In the genomic region with DNA sequence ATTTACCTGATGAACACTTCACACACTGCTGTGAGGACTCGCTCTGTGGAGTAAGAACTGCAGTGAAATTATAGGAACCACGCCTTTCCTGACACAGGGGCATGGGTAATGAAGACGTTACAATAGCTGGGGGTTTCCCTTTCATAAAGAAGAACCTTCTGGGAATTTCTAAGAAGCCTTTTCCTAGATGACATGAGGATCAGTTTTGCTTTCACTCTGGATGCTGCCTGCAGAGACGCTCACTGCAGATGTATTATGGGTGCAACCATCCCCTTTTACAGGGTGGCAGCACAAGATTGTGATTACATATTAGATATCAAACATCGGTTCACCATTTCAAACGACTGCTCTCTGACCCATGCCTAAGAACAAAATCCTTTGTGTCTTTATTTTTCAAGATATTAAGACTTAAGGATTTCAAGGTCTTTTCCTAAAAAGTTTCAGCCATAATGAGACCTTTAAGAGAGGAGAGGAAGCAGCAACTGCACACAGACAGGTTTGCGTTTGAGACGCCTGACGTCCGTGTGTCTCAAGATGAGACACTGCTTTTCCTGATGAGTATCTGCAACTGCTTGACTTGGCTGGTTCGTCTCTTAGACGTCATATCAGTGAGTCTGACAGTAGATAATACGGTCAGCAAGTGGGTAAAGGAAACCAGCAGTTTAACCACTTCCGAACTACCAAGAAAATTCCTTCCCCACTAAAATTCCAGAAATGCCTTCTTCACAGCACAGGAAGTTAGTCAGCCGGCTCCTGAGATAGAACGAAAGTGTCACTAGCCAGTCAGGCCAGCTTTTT, we compare ENCODE assay signal across 15 mouse cellular contexts. TPM values are rescaled to one million over a fixed set of nuclear protein-coding genes. Genes with fewer than 3 reads are reported as not detected.
DNase-seq lines count a peak whose midpoint lies in the region; ATAC-seq lines count a peak whose summit lies in the region.
"Had no signal": no experiment of that assay in that cellular context is flagged by ENCODE, and none has a peak within 500 bp of the region (broad histone marks: within the 10 kb centered on the region; RNA-seq: fewer than 3 reads in every experiment).

No protein-coding gene starts in this region.

- H3K4me3 ChIP-seq in heart, embryonic 11.5 days (ENCODE audit: low read depth, low read length): no peak overlapping the region
- peak overlapping the region; percentile 27 for H3K4me3 ChIP-seq in liver, embryonic 13.5 days (replicated peaks)
- no peak overlapping the region for H3K4me3 ChIP-seq in forebrain, embryonic 10.5 days
- H3K4me3 ChIP-seq in midbrain, embryonic 13.5 days (replicated peaks): no peak overlapping the region
- H3K4me3 ChIP-seq: layer of hippocampus, adult 2 months; limb, embryonic 15.5 days had no signal

- 26% methylated on average over 16 of the region's 16 CpGs for WGBS in heart, embryonic 11.5 days (ENCODE audit: insufficient replicate concordance)
- WGBS in liver, embryonic 13.5 days (ENCODE audit: insufficient replicate concordance): 12% methylated on average over 16 of the region's 16 CpGs
- WGBS in forebrain, embryonic 10.5 days: 77% methylated on average over 16 of the region's 16 CpGs
- WGBS in midbrain, embryonic 13.5 days: 85% methylated on average over 16 of the region's 16 CpGs

- H3K4me2 ChIP-seq in heart, embryonic 11.5 days: peak overlapping the region; percentile 50
- H3K4me2 ChIP-seq in liver, embryonic 13.5 days: peak overlapping the region; percentile 48
- H3K4me2 ChIP-seq in midbrain, embryonic 13.5 days (replicated peaks): no peak overlapping the region
- H3K4me2 ChIP-seq: limb, embryonic 15.5 days had no signal

- no peak overlapping the region; the same call in 1 of the 2 replicates for H3K27ac ChIP-seq in heart, embryonic 11.5 days (ENCODE audit: low read depth, low read length)
- H3K27ac ChIP-seq in liver, embryonic 13.5 days: no peak overlapping the region
- no peak overlapping the region for H3K27ac ChIP-seq in forebrain, embryonic 10.5 days
- no peak overlapping the region for H3K27ac ChIP-seq in midbrain, embryonic 13.5 days
- H3K27ac ChIP-seq: layer of hippocampus, adult 2 months; limb, embryonic 15.5 days had no signal

- H3K4me1 ChIP-seq in heart, embryonic 11.5 days (ENCODE audit: control insufficient read depth, insufficient read depth, low read length): peaks cover 5% of the 10 kb centered on the region; the same call in 1 of the 2 replicates
- peaks cover 28% of the 10 kb centered on the region for H3K4me1 ChIP-seq in liver, embryonic 13.5 days (replicated peaks)
- peaks cover 8% of the 10 kb centered on the region for H3K4me1 ChIP-seq in forebrain, embryonic 10.5 days
- no peaks in the 10 kb centered on the region for H3K4me1 ChIP-seq in midbrain, embryonic 13.5 days (replicated peaks)

- H3K36me3 ChIP-seq in heart, embryonic 11.5 days (ENCODE audit: control insufficient read depth, insufficient read depth, low read length): no peaks in the 10 kb centered on the region
- H3K36me3 ChIP-seq in liver, embryonic 13.5 days: no peaks in the 10 kb centered on the region
- no peaks in the 10 kb centered on the region for H3K36me3 ChIP-seq in forebrain, embryonic 10.5 days (replicated peaks)
- H3K36me3 ChIP-seq in midbrain, embryonic 13.5 days: no peaks in the 10 kb centered on the region
- H3K36me3 ChIP-seq: limb, embryonic 15.5 days had no signal

- intact Hi-C loops in heart, postnatal 25 days (cut with DNase I): no loop called here

- H3K9me3 ChIP-seq in heart, embryonic 11.5 days (replicated peaks; ENCODE audit: control insufficient read depth, low read length): no peaks in the 10 kb centered on the region
- H3K9me3 ChIP-seq in liver, embryonic 13.5 days (replicated peaks): no peaks in the 10 kb centered on the region
- no peaks in the 10 kb centered on the region for H3K9me3 ChIP-seq in forebrain, embryonic 10.5 days
- no peaks in the 10 kb centered on the region for H3K9me3 ChIP-seq in midbrain, embryonic 13.5 days
- H3K9me3 ChIP-seq: limb, embryonic 15.5 days had no signal

- H3K9ac ChIP-seq in heart, embryonic 11.5 days (ENCODE audit: low read depth, low read length): no peak overlapping the region
- H3K9ac ChIP-seq in liver, embryonic 13.5 days: no peak overlapping the region
- no peak overlapping the region for H3K9ac ChIP-seq in midbrain, embryonic 13.5 days (replicated peaks)
- H3K9ac ChIP-seq: limb, embryonic 15.5 days had no signal

- H3K27me3 ChIP-seq in heart, embryonic 11.5 days (ENCODE audit: control insufficient read depth, insufficient read depth, low read length): no peaks in the 10 kb centered on the region
- no peaks in the 10 kb centered on the region for H3K27me3 ChIP-seq in liver, embryonic 13.5 days
- no peaks in the 10 kb centered on the region for H3K27me3 ChIP-seq in forebrain, embryonic 10.5 days (ENCODE audit: poor library complexity, severe bottlenecking)
- peaks cover 4% of the 10 kb centered on the region; the same call in 1 of the 2 replicates for H3K27me3 ChIP-seq in midbrain, embryonic 13.5 days
- H3K27me3 ChIP-seq: CH12.LX; limb, embryonic 15.5 days had no signal

- ATAC-seq in heart, embryonic 11.5 days (replicated peaks; ENCODE audit: insufficient number of reproducible peaks, low FRiP score, low TSS enrichment): no peak
- ATAC-seq in liver, embryonic 13.5 days (ENCODE audit: low read depth): no peak
- no peak for ATAC-seq in midbrain, embryonic 13.5 days
- ATAC-seq: inflammation-experienced regulatory T-cells, adult 6 months had no signal

- DNase-seq in heart, postnatal 25 days (ENCODE audit: low spot score): no peak
- peak; percentile 72 for DNase-seq in 3134 (ENCODE audit: extremely low read depth, insufficient read length, low spot score)
- peak; percentile 45 for DNase-seq in Muller cell, postnatal 12 days (ENCODE audit: inconsistent ontology term)
- no peak for DNase-seq in liver, embryonic 13.5 days
- no peak for DNase-seq in left cerebral cortex, adult 11 months (ENCODE audit: low spot score)
- no peak for DNase-seq in forebrain, embryonic 10.5 days (ENCODE audit: extremely low spot score, low spot score)
- DNase-seq: adrenal gland, postnatal 10 days; cerebellum, adult 9-10 months; spleen, adult 18-20 months had no signal

RNA-seq across cellular contexts. Expression of a gene that starts 13.3 kb away (rescaled TPM):
- polyA plus RNA-seq in heart, embryonic 11.5 days (2014; fragmentation: Nextera tagmentation; extraction: Ambion mirVana): 76.8 and 78.2 TPM in 2 replicates
- 10 to 100 TPM; 21.3 to 21.8 TPM for total RNA-seq in heart, postnatal 25 days (2021)
- 36.7 and 42.9 TPM in 2 replicates for polyA plus RNA-seq in liver, embryonic 13.5 days (2015; fragmentation: Nextera tagmentation; extraction: Ambion mirVana)
- 138 and 147 TPM in 2 replicates for polyA plus RNA-seq in forebrain, embryonic 10.5 days (2016; fragmentation: Nextera tagmentation; extraction: Ambion mirVana)
- polyA plus RNA-seq in midbrain, embryonic 13.5 days (2015; fragmentation: Nextera tagmentation; extraction: Ambion mirVana): 27.0 and 27.4 TPM in 2 replicates
- total RNA-seq: CH12.LX had no signal

Comparison
In these comparisons a context has a peak if more than half of its experiments do, and no peak if none do; other contexts are left out.
1. DNase-seq: peak in 3134 (single experiment) and Muller cell, postnatal 12 days (single experiment); none in heart, postnatal 25 days (single experiment), liver, embryonic 13.5 days (single experiment), left cerebral cortex, adult 11 months (single experiment) and forebrain, embryonic 10.5 days (single experiment).